Mouse (Mus musculus) heart, postnatal 0 days (tissue): ENCODE measurements at regions not wholly inside any gene's neighbourhood (a gene's known extent, or its start where the extent isn't known, plus 50 kb on each side); places are given as distances from the start of the nearest gene placed in this dataset.

Experiments used
- CTCF ChIP-seq: IDR thresholded peaks from 2 replicates; pipeline ENCODE4 v1.5.1; 2016; ENCODE audit warnings: antibody characterized with exemption, control low read depth, low read depth
- EP300 ChIP-seq: IDR thresholded peaks from 2 replicates; pipeline ENCODE4 v1.6.1; 2016; ENCODE audit warnings: antibody characterized with exemption, low read depth

GRCm38 (mm10) chr17:93141125-93141524 is 57.7 kb upstream of the Adcyap1 start:
- no peak for TF ChIP-seq EP300
- TF ChIP-seq CTCF = peak; percentile 49
